Mouse (Mus musculus) hindbrain, embryonic 14.5 days (tissue): ENCODE data around the gene Cpsf6. TPM values are rescaled to one million over a fixed set of nuclear protein-coding genes. Genes with fewer than 3 reads are reported as not detected.

Experiments used
- ATAC-seq: fragments of 200-750 bp; cut with Nextera tagmentation; 2 replicates; pipeline ENCODE4 v1.8.0; 2017; ENCODE audit warnings: moderate number of reproducible peaks, mild to moderate bottlenecking, moderate TSS enrichment, moderate library complexity; ENCODE audit not compliant: low FRiP score
- DNase-seq: peaks from one replicate; pipeline ENCODE4 v3.0.0-alpha.2; 2015; ENCODE audit warnings: low spot score
- H3K27ac ChIP-seq: fragments of 300-500 bp; sonication (generic); 2 replicates; pipeline ENCODE4 v1.5.1; 2014; ENCODE audit warnings: mild to moderate bottlenecking, moderate library complexity
- H3K27me3 ChIP-seq: fragments of 300-500 bp; sonication (generic); 2 replicates; pipeline ENCODE4 v1.6.1; 2014; ENCODE audit warnings: mild to moderate bottlenecking, low read length, mixed read lengths; ENCODE audit not compliant: control insufficient read depth, insufficient read depth
- H3K36me3 ChIP-seq: fragments of 300-500 bp; sonication (generic); replicated peaks from 2 replicates; pipeline ENCODE4 v1.6.1; 2014; ENCODE audit not compliant: control insufficient read depth, insufficient read depth
- H3K4me1 ChIP-seq: fragments of 300-500 bp; sonication (generic); replicated peaks from 2 replicates; pipeline ENCODE4 v1.6.1; 2014; ENCODE audit warnings: antibody characterized with exemption, low read length, mixed read lengths; ENCODE audit not compliant: control insufficient read depth, insufficient read depth
- H3K4me2 ChIP-seq: fragments of 300-500 bp; sonication (generic); replicated peaks from 2 replicates; pipeline ENCODE4 v1.6.1; 2014; ENCODE audit warnings: mild to moderate bottlenecking, moderate library complexity
- H3K4me3 ChIP-seq: fragments of 300-500 bp; sonication (generic); replicated peaks from 2 replicates; pipeline ENCODE4 v1.5.1; 2014; ENCODE audit warnings: mild to moderate bottlenecking, low read length
- H3K9ac ChIP-seq: fragments of 300-500 bp; sonication (generic); 2 replicates; pipeline ENCODE4 v1.6.1; 2014
- H3K9me3 ChIP-seq: fragments of 300-500 bp; sonication (generic); 2 replicates; pipeline ENCODE4 v1.6.1; 2016; ENCODE audit warnings: low read length; ENCODE audit not compliant: control insufficient read depth
- WGBS: fragments of 180-500 bp; shearing (Covaris S2); extraction: QIAGEN DNeasy Blood & Tissue Kit; methylation state at CpG from one replicate; pipeline ENCODE4 v1.1.7; 2014; 5-methylcytosine and 5-hydroxymethylcytosine counted together
- polyA plus RNA-seq: library from polyadenylated mRNA; unstranded; fragments of >200 nt; fragmentation: Nextera tagmentation; extraction: Ambion mirVana; gene quantifications from 2 replicates; pipeline ENCODE4 v1.2.1, GENCODE M21; 2014

Cpsf6 gene
- polyA plus RNA-seq, 1 experiment from 2014 or later, result 152 TPM

- no peak for DNase-seq
- Histone ChIP-seq H3K9ac (no peak overlapping the region), H3K27ac (no peak overlapping the region), H3K4me2 (no peak overlapping the region), H3K36me3 (no peaks in the 10 kb centered on the region), H3K4me3 (no peak overlapping the region), H3K9me3 (no peaks in the 10 kb centered on the region), H3K27me3 (no peaks in the 10 kb centered on the region), H3K4me1 (no peaks in the 10 kb centered on the region)
- WGBS, result 89% methylated on average over 5 of the region's 5 CpGs
- no peak for ATAC-seq
Measured at GRCm38 (mm10) chr10:117299901-117300520, 79.8 kb downstream of the Cpsf6 start.

DNA sequence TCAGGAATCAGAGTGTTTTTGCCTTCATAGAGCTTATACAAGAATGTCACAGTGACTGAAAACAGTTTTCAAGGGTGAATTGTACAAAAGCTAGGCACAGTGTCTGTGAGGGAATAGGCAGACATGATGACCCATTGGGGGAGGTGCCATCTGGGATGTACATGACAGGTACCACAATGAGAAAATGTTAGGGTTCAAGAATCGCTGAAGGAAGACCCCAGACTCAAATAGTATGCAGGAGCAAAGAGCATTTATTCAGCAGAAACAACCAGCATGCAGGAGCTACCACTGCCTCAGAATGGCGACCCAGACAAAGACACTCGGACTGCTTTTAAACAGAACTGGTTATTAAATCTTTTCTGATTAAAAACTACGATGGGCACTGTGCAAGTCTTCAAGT, 80.7 kb downstream of the Cpsf6 start:
- Histone ChIP-seq H3K9ac (no peak overlapping the region), H3K4me1 (no peaks in the 10 kb centered on the region), H3K9me3 (no peaks in the 10 kb centered on the region), H3K4me2 (no peak overlapping the region), H3K27ac (no peak overlapping the region), H3K27me3 (no peaks in the 10 kb centered on the region), H3K36me3 (no peaks in the 10 kb centered on the region), H3K4me3 (no peak overlapping the region)
- ATAC-seq (no peak), DNase-seq (no peak)
- 88% methylated on average over 4 of the region's 4 CpGs for WGBS

- ATAC-seq (no peak), DNase-seq (no peak)
- H3K4me3 ChIP-seq, result no peak overlapping the region
- H3K27ac ChIP-seq, result no peak overlapping the region
- no peak overlapping the region for H3K9ac ChIP-seq
- no peaks in the 10 kb centered on the region for H3K36me3 ChIP-seq
- H3K27me3 ChIP-seq, result no peaks in the 10 kb centered on the region
- H3K4me1 ChIP-seq, result no peaks in the 10 kb centered on the region
- WGBS, result 91% methylated on average over 6 of the region's 6 CpGs
- no peak overlapping the region for H3K4me2 ChIP-seq
- H3K9me3 ChIP-seq, result no peaks in the 10 kb centered on the region
Measured at GRCm38 (mm10) chr10:117298336-117298735, 81.5 kb downstream of the Cpsf6 start.

Other genes starting within 250 kb of the Cpsf6 start
- 27.0 and 32.2 TPM in 2 replicates for gene Frs2, start 231.5 kb downstream of the Cpsf6 start, polyA plus RNA-seq
- 111 and 113 TPM in 2 replicates for gene Yeats4, start 155.5 kb downstream of the Cpsf6 start, polyA plus RNA-seq
- gene 9530003J23Rik, start 141.3 kb downstream of the Cpsf6 start, polyA plus RNA-seq, result not detected in 2 replicates
- 30.1 and 32.5 TPM in 2 replicates for gene Lyz2, start 97.7 kb downstream of the Cpsf6 start, polyA plus RNA-seq
- gene Lyz1, start 87.1 kb downstream of the Cpsf6 start, polyA plus RNA-seq, result not detected in 2 replicates
- gene Cpm, start 249.5 kb upstream of the Cpsf6 start, polyA plus RNA-seq, result 2.8 and 3.0 TPM in 2 replicates